Mouse (Mus musculus): ENCODE results near the gene Zgrf1. TPM values are rescaled to one million over a fixed set of nuclear protein-coding genes. Genes with fewer than 3 reads are reported as not detected.

Zgrf1 gene
- polyA plus RNA-seq, 1 experiment from 2014 or later: 1.1 TPM

GRCm38 (mm10) chr3:127597136-127597535 is 43.8 kb downstream of the Zgrf1 start:
- no peak for TF ChIP-seq CTCF (IDR thresholded peaks at IDR 0.05; ENCODE audit: low read depth)
- 0 out of 2 replicates have a peak, but pooled peaks have one; percentile 47 for ATAC-seq
- H3K4me2 ChIP-seq (replicated peaks; ENCODE audit: low read depth): no peak overlapping the region
- no peaks in the 10 kb centered on the region for H3K4me1 ChIP-seq (replicated peaks; ENCODE audit: control insufficient read depth, insufficient read depth, low read length)
- H3K27me3 ChIP-seq (replicated peaks; ENCODE audit: control insufficient read depth, insufficient read depth, low read length): no peaks in the 10 kb centered on the region
- no peak overlapping the region for H3K4me3 ChIP-seq (ENCODE audit: low read depth, low read length)
- no peaks in the 10 kb centered on the region for H3K9me3 ChIP-seq (ENCODE audit: control insufficient read depth)
- 63% methylated on average over 1 of the region's 1 CpGs for WGBS
- no peak overlapping the region for H3K9ac ChIP-seq (ENCODE audit: low read depth, low read length)
- peaks cover 9% of the 10 kb centered on the region; the same call in 1 of the 2 replicates for H3K36me3 ChIP-seq (ENCODE audit: control insufficient read depth, insufficient read depth)
- no peak overlapping the region; the same call in 1 of the 2 replicates for H3K27ac ChIP-seq (ENCODE audit: low read depth, low read length)

- H3K27ac ChIP-seq (ENCODE audit: low read depth, low read length): no peak overlapping the region
- no peaks in the 10 kb centered on the region for H3K27me3 ChIP-seq (replicated peaks; ENCODE audit: control insufficient read depth, insufficient read depth, low read length)
- no peak for ATAC-seq
- WGBS: 88% methylated on average over 2 of the region's 2 CpGs
- no peaks in the 10 kb centered on the region for H3K9me3 ChIP-seq (ENCODE audit: control insufficient read depth)
- peaks cover 3% of the 10 kb centered on the region for H3K36me3 ChIP-seq (ENCODE audit: control insufficient read depth, insufficient read depth)
- no peak overlapping the region for H3K9ac ChIP-seq (ENCODE audit: low read depth, low read length)
- no peaks in the 10 kb centered on the region for H3K4me1 ChIP-seq (replicated peaks; ENCODE audit: control insufficient read depth, insufficient read depth, low read length)
- H3K4me3 ChIP-seq (ENCODE audit: low read depth, low read length): no peak overlapping the region
- no peak overlapping the region for H3K4me2 ChIP-seq (replicated peaks; ENCODE audit: low read depth)
- peak; percentile 64 for TF ChIP-seq CTCF (IDR thresholded peaks at IDR 0.05; ENCODE audit: low read depth)
These were observed 54.8 kb downstream of the Zgrf1 start for GRCm38 (mm10) chr3:127608109-127608508.

- H3K4me2 ChIP-seq (replicated peaks; ENCODE audit: low read depth): peak overlapping the region; percentile 55
- no peaks in the 10 kb centered on the region for H3K9me3 ChIP-seq (ENCODE audit: control insufficient read depth)
- WGBS: under 1% methylated on average over 36 of the region's 36 CpGs
- peaks cover 59% of the 10 kb centered on the region for H3K27me3 ChIP-seq (replicated peaks; ENCODE audit: control insufficient read depth, insufficient read depth, low read length)
- no peak overlapping the region for H3K9ac ChIP-seq (ENCODE audit: low read depth, low read length)
- H3K4me1 ChIP-seq (replicated peaks; ENCODE audit: control insufficient read depth, insufficient read depth, low read length): no peaks in the 10 kb centered on the region; the same call in 1 of the 2 replicates
- H3K36me3 ChIP-seq (ENCODE audit: control insufficient read depth, insufficient read depth): no peaks in the 10 kb centered on the region
- peak; percentile 61 for ATAC-seq
- no peak overlapping the region for H3K27ac ChIP-seq (ENCODE audit: low read depth, low read length)
- H3K4me3 ChIP-seq (ENCODE audit: low read depth, low read length): peak overlapping the region; percentile 23
- TF ChIP-seq CTCF (IDR thresholded peaks at IDR 0.05; ENCODE audit: low read depth): peak; percentile 98
These were observed 72.0 kb downstream of the Zgrf1 start for GRCm38 (mm10) chr3:127625296-127625695.

- H3K4me2 ChIP-seq (replicated peaks; ENCODE audit: low read depth): peak overlapping the region; percentile 55
- peak overlapping the region; percentile 23 for H3K4me3 ChIP-seq (ENCODE audit: low read depth, low read length)
- H3K27ac ChIP-seq (ENCODE audit: low read depth, low read length): no peak overlapping the region
- H3K27me3 ChIP-seq (replicated peaks; ENCODE audit: control insufficient read depth, insufficient read depth, low read length): peaks cover 65% of the 10 kb centered on the region
- 3% methylated on average over 28 of the region's 28 CpGs for whole genome bisulfite sequencing
- no peak overlapping the region for H3K9ac ChIP-seq (ENCODE audit: low read depth, low read length)
- H3K36me3 ChIP-seq (ENCODE audit: control insufficient read depth, insufficient read depth): no peaks in the 10 kb centered on the region
- no peak for ATAC-seq
- H3K9me3 ChIP-seq (ENCODE audit: control insufficient read depth): no peaks in the 10 kb centered on the region
- TF ChIP-seq CTCF (IDR thresholded peaks at IDR 0.05; ENCODE audit: low read depth): peak; percentile 24; the same call in 1 of the 2 replicates
- no peaks in the 10 kb centered on the region; the same call in 1 of the 2 replicates for H3K4me1 ChIP-seq (replicated peaks; ENCODE audit: control insufficient read depth, insufficient read depth, low read length)
These were observed 72.6 kb downstream of the Zgrf1 start for GRCm38 (mm10) chr3:127625701-127626399.

GRCm38 (mm10) chr3:127626524-127626923 is 73.2 kb downstream of the Zgrf1 start:
- H3K4me3 ChIP-seq (ENCODE audit: low read depth, low read length): no peak overlapping the region
- no peak overlapping the region for H3K4me2 ChIP-seq (replicated peaks; ENCODE audit: low read depth)
- H3K27me3 ChIP-seq (replicated peaks; ENCODE audit: control insufficient read depth, insufficient read depth, low read length): peaks cover 72% of the 10 kb centered on the region
- ATAC-seq: no peak
- WGBS: 8% methylated on average over 3 of the region's 3 CpGs
- no peak overlapping the region for H3K9ac ChIP-seq (ENCODE audit: low read depth, low read length)
- no peaks in the 10 kb centered on the region; the same call in 1 of the 2 replicates for H3K4me1 ChIP-seq (replicated peaks; ENCODE audit: control insufficient read depth, insufficient read depth, low read length)
- H3K9me3 ChIP-seq (ENCODE audit: control insufficient read depth): no peaks in the 10 kb centered on the region
- no peak overlapping the region for H3K27ac ChIP-seq (ENCODE audit: low read depth, low read length)
- no peaks in the 10 kb centered on the region for H3K36me3 ChIP-seq (ENCODE audit: control insufficient read depth, insufficient read depth)
- TF ChIP-seq CTCF (IDR thresholded peaks at IDR 0.05; ENCODE audit: low read depth): no peak

- H3K27me3 ChIP-seq (replicated peaks; ENCODE audit: control insufficient read depth, insufficient read depth, low read length): peaks cover 80% of the 10 kb centered on the region
- H3K27ac ChIP-seq (ENCODE audit: low read depth, low read length): no peak overlapping the region
- H3K4me3 ChIP-seq (ENCODE audit: low read depth, low read length): no peak overlapping the region
- no peak overlapping the region for H3K9ac ChIP-seq (ENCODE audit: low read depth, low read length)
- peaks cover under 1% of the 10 kb centered on the region; the same call in 1 of the 2 replicates for H3K4me1 ChIP-seq (replicated peaks; ENCODE audit: control insufficient read depth, insufficient read depth, low read length)
- 4% methylated on average over 28 of the region's 28 CpGs for WGBS
- no peaks in the 10 kb centered on the region for H3K36me3 ChIP-seq (ENCODE audit: control insufficient read depth, insufficient read depth)
- H3K9me3 ChIP-seq (ENCODE audit: control insufficient read depth): no peaks in the 10 kb centered on the region
- H3K4me2 ChIP-seq (replicated peaks; ENCODE audit: low read depth): no peak overlapping the region
- 0 out of 2 replicates have a peak, but pooled peaks have one; percentile 12 for ATAC-seq
- no peak for TF ChIP-seq CTCF (IDR thresholded peaks at IDR 0.05; ENCODE audit: low read depth)
These were observed 74.1 kb downstream of the Zgrf1 start for GRCm38 (mm10) chr3:127627151-127627955.

Measured in intestine, postnatal 0 days (tissue).